Mouse (Mus musculus) embryonic facial prominence, embryonic 11.5 days (tissue): ENCODE measurements around the gene Rtn1. TPM values are rescaled to one million over a fixed set of nuclear protein-coding genes. Genes with fewer than 3 reads are reported as not detected.

Experiments used
- polyA plus RNA-seq: library from polyadenylated mRNA; unstranded; fragments of >200 nt; fragmentation: Nextera tagmentation; extraction: Ambion mirVana; gene quantifications from 2 replicates; pipeline ENCODE4 v1.2.1, GENCODE M21; 2014

Rtn1 gene
- polyA plus RNA-seq, 1 experiment from 2014 or later: 79.0 TPM

Other genes with a start within 250 kb of the Rtn1 start
- gene Ccdc175, start 224.0 kb downstream of the Rtn1 start, polyA plus RNA-seq: not detected in 2 replicates
- gene Lrrc9, start 32.8 kb upstream of the Rtn1 start, polyA plus RNA-seq: 1.5 and 2.1 TPM in 2 replicates
- 15.1 and 16.0 TPM in 2 replicates for gene Pcnx4, start 127.3 kb upstream of the Rtn1 start, polyA plus RNA-seq
- gene Gm4756, start 240.6 kb upstream of the Rtn1 start, polyA plus RNA-seq: not detected in 2 replicates